Mouse (Mus musculus) liver, adult (tissue): ENCODE measurements around the gene Cd27.

Experiments
- GATA4 ChIP-seq: IDR thresholded peaks from 2 replicates; pipeline ENCODE4 v1.6.1; 2014; ENCODE audit warnings: mild to moderate bottlenecking, low read length; ENCODE audit not compliant: insufficient replicate concordance

The Cd27 gene

DNA sequence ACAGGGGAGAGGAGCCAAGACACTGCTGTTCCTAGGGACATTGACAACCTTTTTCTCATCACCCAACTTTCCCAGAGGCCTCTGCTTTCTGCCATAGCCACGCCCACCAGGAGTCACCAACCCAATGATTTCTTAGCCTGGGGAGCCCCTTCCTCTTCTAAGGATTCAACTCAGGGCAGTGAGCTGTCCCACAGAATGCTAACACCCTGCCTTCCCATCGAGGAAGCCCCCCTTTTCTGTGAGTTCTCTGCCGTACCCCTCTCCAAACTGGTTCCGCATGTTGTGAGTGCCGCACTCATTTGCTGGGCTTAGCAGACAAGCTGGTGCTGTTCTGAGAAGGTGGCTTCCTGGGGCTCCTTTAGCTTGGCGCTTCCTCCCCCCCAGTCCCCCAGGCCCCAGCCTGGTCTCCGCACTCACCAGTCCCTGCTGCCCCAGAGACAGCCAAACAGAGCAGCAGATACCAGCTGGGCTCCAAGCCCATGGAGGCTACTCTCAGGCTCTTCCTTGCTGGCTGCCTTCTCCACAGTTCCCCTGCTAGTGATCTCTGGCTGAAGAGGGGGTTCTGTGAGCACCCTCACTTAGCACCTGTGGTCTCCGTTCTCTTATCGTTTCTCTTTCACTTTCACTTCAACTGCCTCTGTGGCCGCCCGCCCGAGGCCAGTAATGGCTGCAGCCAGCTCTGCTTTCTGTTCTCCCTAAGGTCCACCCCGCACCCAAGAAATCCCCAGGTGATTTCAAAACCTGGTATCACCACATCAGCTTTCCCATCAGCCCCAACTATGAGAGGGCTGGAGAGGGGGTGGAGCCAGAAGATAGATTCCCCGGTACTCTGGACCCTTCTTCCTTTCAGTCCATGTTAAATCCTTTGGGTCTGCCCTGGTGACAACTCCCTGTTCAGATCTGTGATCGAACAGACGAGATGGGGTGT lies 5.4 kb downstream of the Cd27 start, which contains the start of gene Tapbpl:
Tapbpl (minus strand) TSS at position 744 of the 928 bp plus-strand sequence.
- no peak for TF ChIP-seq GATA4

- no peak for TF ChIP-seq GATA4
Measured at GRCm38 (mm10) chr6:125230571-125230970, 6.2 kb downstream of the Cd27 start.

- TF ChIP-seq GATA4, result no peak
Measured at GRCm38 (mm10) chr6:125225518-125226115, 11.2 kb downstream of the Cd27 start.

DNA sequence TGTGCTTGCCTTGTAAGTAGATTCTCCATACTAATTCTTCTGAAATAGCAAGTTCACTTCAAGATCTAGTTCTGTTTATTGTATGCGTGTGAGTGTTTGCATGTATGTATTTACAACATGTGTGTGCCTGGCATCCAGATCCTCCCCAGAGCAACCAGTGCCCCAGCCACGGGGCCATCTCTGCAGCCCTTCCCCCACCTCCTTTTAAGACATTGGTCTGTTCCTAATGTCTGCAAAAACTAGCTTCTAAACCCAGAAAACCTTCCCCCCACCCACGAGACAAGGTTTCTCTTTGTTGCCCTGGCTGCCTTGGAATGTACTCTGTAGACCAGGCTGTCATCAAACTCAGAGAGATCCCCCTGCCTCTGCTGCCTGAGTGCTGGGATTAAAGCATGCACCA lies 14.2 kb downstream of the Cd27 start:
- TF ChIP-seq GATA4, result no peak

DNA sequence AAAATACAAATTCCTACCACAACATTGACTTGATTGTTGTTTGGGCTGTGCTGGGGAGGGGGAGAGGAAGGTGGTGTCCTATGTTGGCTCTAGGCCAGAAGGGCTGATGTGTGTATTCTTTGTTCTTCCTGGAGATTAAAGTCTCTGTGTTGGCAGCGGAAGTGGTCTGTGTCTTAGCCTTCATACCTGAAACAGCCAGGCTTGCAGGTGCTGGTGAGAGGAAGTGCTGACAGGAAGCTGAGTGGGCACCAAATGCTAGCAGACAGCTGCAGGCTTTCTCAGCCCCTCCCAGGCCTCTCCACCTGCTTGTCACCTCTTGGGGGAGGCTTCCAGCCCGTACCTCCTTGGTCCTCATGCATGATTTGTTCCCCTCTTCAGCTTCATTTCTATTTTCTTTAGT lies 14.7 kb downstream of the Cd27 start:
- no peak for TF ChIP-seq GATA4

- TF ChIP-seq GATA4, result no peak
Measured at GRCm38 (mm10) chr6:125221115-125221745, 15.6 kb downstream of the Cd27 start.

- no peak for TF ChIP-seq GATA4
Measured at GRCm38 (mm10) chr6:125218963-125219362, 17.8 kb downstream of the Cd27 start.

DNA sequence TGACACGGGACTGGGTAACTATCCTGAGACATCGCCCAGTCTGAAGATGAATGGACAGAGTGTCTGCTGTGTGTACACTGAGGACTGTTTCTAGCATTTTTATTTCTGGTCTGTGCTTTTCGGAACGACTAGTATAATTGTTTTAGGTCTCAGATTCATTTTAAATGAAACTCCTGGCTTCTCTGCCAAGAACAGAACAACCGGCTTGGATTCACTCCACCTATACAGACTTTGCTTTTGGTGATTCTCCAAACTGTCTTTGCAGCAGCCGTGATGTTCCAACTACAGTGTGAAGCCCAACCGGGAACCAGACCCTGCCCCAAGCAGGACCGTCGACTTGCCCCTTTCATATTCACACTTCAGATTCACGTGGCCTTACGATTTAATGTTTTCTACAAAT lies 18.9 kb downstream of the Cd27 start:
- TF ChIP-seq GATA4, result no peak

- no peak for TF ChIP-seq GATA4
Measured at GRCm38 (mm10) chr6:125216898-125217297, 19.9 kb downstream of the Cd27 start.

DNA sequence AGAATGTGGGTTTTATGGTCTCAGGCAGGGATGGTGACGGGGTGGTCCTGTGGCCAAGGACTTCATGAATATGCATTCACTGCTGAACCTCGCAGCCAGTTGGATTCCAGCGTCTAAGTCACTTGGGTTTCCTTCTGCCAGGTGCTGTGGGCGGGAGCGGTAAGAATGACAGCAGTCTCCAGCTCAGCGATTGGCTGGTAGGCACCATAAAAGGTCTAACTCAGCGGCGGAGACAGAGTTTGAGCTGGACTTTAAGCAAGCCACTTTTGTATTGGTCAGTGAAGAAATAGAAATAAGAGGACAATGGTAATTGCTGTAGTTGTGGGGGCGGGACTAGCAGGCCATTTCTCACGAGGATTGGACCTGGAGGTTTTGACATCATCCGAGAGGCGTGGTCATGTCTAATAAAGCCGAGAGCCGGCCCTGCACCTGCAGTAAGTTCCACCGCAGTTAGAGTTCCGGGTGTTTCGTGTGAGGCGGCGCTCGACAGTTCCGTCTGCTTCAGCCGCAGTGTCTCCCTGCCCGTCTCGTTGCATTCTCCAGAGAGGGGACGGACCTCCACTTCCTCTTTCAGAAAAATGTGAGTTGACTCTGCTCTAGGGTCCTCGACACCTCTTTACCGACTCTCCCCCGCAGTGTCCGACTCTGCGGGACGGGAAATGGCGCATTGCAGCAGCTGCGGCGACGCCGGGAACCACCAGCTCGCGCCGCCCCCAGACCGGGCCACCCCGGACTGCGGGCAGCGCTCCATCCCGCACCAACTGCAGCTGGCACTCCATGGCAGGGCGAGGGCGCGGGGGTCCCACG lies 21.5 kb downstream of the Cd27 start, which contains the start of gene Vamp1:
Vamp1 (plus strand) TSS at position 404 of the 807 bp plus-strand sequence.
- TF ChIP-seq GATA4, result no peak

DNA sequence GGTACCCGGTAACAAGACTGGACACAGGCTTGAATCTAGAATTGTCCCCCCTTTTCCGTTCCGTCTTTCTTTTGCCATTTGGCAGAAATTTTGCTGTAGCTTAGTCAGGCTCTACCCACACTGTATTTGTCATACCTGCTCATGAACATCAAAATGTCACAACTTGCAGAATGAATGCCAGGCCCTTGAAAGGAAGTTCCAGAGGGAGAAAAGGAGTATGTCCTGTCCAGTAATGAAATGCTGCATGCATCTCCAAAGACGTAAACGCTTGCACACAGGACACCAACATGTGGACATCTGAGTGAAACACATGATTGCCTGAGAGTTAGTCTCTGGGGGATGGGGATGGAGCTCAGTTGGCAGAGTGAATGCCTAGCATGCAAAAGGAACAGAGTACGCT lies 23.1 kb downstream of the Cd27 start:
- no peak for TF ChIP-seq GATA4

- no peak for TF ChIP-seq GATA4
Measured at GRCm38 (mm10) chr6:125213129-125213528, 23.7 kb downstream of the Cd27 start.

GRCm38 (mm10) chr6:125212621-125213020 lies 24.2 kb downstream of the Cd27 start:
- TF ChIP-seq GATA4, result no peak

DNA sequence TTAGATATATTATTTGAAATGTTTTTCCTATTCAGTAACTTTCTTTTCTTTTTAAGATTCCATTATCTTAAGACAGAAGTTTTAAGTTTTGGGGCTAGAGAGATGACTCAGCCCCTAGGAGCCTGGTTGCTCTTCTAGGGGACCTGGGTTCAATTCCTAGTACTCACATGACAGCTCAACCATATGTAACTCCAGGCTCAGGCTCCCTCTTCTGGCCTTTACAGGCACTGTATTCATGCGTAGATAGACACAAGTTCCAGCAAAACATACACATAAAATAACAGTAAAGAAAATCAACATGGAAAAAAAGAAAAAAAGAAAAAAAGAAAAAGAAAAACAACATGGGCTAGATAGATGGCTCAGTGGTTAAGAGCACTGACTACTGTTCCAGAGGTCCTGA lies 26.4 kb downstream of the Cd27 start:
- no peak for TF ChIP-seq GATA4

DNA sequence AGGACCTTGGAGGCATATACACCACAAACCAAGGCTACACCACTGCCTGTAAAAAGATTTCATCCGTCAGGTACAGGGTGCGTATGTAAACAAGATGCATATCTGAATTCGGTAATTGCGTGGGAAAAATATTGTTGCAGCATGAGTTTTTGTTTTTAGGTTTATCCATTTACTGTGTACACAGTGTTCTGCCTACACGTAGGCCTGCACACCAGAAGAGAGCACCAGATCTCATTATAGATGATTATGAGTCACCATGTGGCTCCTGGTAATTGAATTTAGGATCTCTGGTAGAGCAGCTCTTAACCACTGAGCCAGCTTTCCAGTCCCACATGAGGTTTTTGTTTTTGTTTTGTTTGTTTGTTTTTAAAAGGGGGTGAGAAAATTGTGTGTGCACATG lies 39.6 kb downstream of the Cd27 start:
- no peak for TF ChIP-seq GATA4

- TF ChIP-seq GATA4, result no peak
Measured at GRCm38 (mm10) chr6:125196301-125196700, 40.5 kb downstream of the Cd27 start.
